Mouse (Mus musculus) lung, postnatal 36 days (tissue): ENCODE measurements around the gene Mrpl23.

Experiments used
- DNase-seq: peaks from one replicate; pipeline ENCODE4 v3.0.0; 2022; ENCODE audit warnings: mixed read lengths

Gene Mrpl23

GRCm38 (mm10) chr7:142553417-142554335 is 21.2 kb downstream of the Mrpl23 start:
- no peak for DNase-seq

- DNase-seq, result no peak
These were observed 22.1 kb downstream of the Mrpl23 start for GRCm38 (mm10) chr7:142554625-142555024.

GRCm38 (mm10) chr7:142555366-142556088 is 23.0 kb downstream of the Mrpl23 start:
- DNase-seq, result no peak

GRCm38 (mm10) chr7:142556089-142556476 is 23.6 kb downstream of the Mrpl23 start:
- no peak for DNase-seq

- DNase-seq, result no peak
These were observed 25.2 kb downstream of the Mrpl23 start for GRCm38 (mm10) chr7:142557696-142558095.

GRCm38 (mm10) chr7:142558511-142559146 is 26.1 kb downstream of the Mrpl23 start:
- DNase-seq, result no peak

GRCm38 (mm10) chr7:142559651-142560175 is 27.2 kb downstream of the Mrpl23 start:
- DNase-seq, result no peak

- DNase-seq, result no peak
These were observed 28.7 kb downstream of the Mrpl23 start for GRCm38 (mm10) chr7:142560942-142561855.

GRCm38 (mm10) chr7:142561856-142562404 is 29.4 kb downstream of the Mrpl23 start:
- DNase-seq, result no peak

GRCm38 (mm10) chr7:142563168-142563567 is 30.7 kb downstream of the Mrpl23 start:
- DNase-seq, result peak; percentile 14

- DNase-seq, result peak; percentile 7
These were observed 32.6 kb downstream of the Mrpl23 start for GRCm38 (mm10) chr7:142564955-142565643.

- no peak for DNase-seq
These were observed 34.0 kb downstream of the Mrpl23 start for GRCm38 (mm10) chr7:142566512-142566911.

- no peak for DNase-seq
These were observed 36.5 kb downstream of the Mrpl23 start for GRCm38 (mm10) chr7:142568985-142569384.

- DNase-seq, result no peak
These were observed 38.1 kb downstream of the Mrpl23 start for GRCm38 (mm10) chr7:142570565-142570964.

GRCm38 (mm10) chr7:142571458-142572220 is 39.2 kb downstream of the Mrpl23 start:
- no peak for DNase-seq

- DNase-seq, result no peak
These were observed 39.9 kb downstream of the Mrpl23 start for GRCm38 (mm10) chr7:142572343-142572742.

- no peak for DNase-seq
These were observed 40.5 kb downstream of the Mrpl23 start for GRCm38 (mm10) chr7:142572992-142573391.

GRCm38 (mm10) chr7:142574155-142574660 is 41.7 kb downstream of the Mrpl23 start:
- no peak for DNase-seq

GRCm38 (mm10) chr7:142574826-142575351 is 42.4 kb downstream of the Mrpl23 start:
- no peak for DNase-seq

- no peak for DNase-seq
These were observed 43.0 kb downstream of the Mrpl23 start for GRCm38 (mm10) chr7:142575491-142575890.
